Mouse (Mus musculus) adipocyte (in vitro differentiated cells): ENCODE measurements at regions not wholly inside any gene's neighbourhood (a gene's known extent, or its start where the extent isn't known, plus 50 kb on each side); places are given as distances from the start of the nearest gene placed in this dataset.
"Not testable (repeated sequence)": the region's sequence is repeated elsewhere in the genome, so short reads cannot be mapped to it uniquely, and the experiment has no call there.

Source experiments
- DNase-seq: peaks from one replicate; pipeline ENCODE4 v3.0.0-alpha.2; 2016; ENCODE audit warnings: low spot score

- peak; percentile 35 for DNase-seq
Measured at GRCm38 (mm10) chr3:79002173-79002848, 284.0 kb downstream of the Rapgef2 start.

GRCm38 (mm10) chr3:79001754-79002153 is 284.6 kb downstream of the Rapgef2 start:
- DNase-seq = no peak

GRCm38 (mm10) chr3:79000293-79000692 is 286.0 kb downstream of the Rapgef2 start:
- peak; percentile 57 for DNase-seq

GRCm38 (mm10) chr3:78999803-79000202 is 286.5 kb downstream of the Rapgef2 start:
- no peak for DNase-seq

- no peak for DNase-seq
Measured at GRCm38 (mm10) chr3:78988120-78988519, 298.2 kb downstream of the Rapgef2 start.

GRCm38 (mm10) chr3:78986726-78987125 is 299.6 kb downstream of the Rapgef2 start:
- DNase-seq = no peak

- no peak for DNase-seq
Measured at GRCm38 (mm10) chr3:78981057-78981456, 305.3 kb downstream of the Rapgef2 start.

- no peak for DNase-seq
Measured at GRCm38 (mm10) chr3:78978781-78979180, 307.5 kb downstream of the Rapgef2 start.

GRCm38 (mm10) chr3:78966683-78967549 is 319.4 kb downstream of the Rapgef2 start:
- not testable (repeated sequence) for DNase-seq

GRCm38 (mm10) chr3:78964231-78964858 is 322.0 kb downstream of the Rapgef2 start:
- no peak for DNase-seq

GRCm38 (mm10) chr3:78958781-78959180 is 327.5 kb downstream of the Rapgef2 start:
- peak; percentile 56 for DNase-seq

- DNase-seq = no peak
Measured at GRCm38 (mm10) chr3:78955364-78955763, 331.0 kb downstream of the Rapgef2 start.

- DNase-seq = not testable (repeated sequence)
Measured at GRCm38 (mm10) chr3:78949385-78949784, 336.9 kb downstream of the Rapgef2 start.

- DNase-seq = no peak
Measured at GRCm38 (mm10) chr3:78948700-78949099, 337.6 kb downstream of the Rapgef2 start.

GRCm38 (mm10) chr3:78948171-78948570 is 338.1 kb downstream of the Rapgef2 start:
- DNase-seq = peak; percentile 66

- DNase-seq = no peak
Measured at GRCm38 (mm10) chr3:78947183-78947582, 339.1 kb downstream of the Rapgef2 start.

- DNase-seq = no peak
Measured at GRCm38 (mm10) chr3:78944185-78944584, 342.1 kb downstream of the Rapgef2 start.

GRCm38 (mm10) chr3:78932975-78933374 is 353.3 kb downstream of the Rapgef2 start:
- DNase-seq = no peak

GRCm38 (mm10) chr3:78919850-78920249 is 366.5 kb downstream of the Rapgef2 start:
- no peak for DNase-seq

GRCm38 (mm10) chr3:78919407-78919806 is 366.9 kb downstream of the Rapgef2 start:
- DNase-seq = peak; percentile 71

GRCm38 (mm10) chr3:78908196-78908844 is 378.0 kb downstream of the Rapgef2 start:
- DNase-seq = no peak

- DNase-seq = no peak
Measured at GRCm38 (mm10) chr3:78907778-78908177, 378.5 kb downstream of the Rapgef2 start.
